In genomic region chr11:60176182-60176974, GRCm38 (mm10) we compare ENCODE assay signal across 1 mouse cellular context.
A peak's percentile ranks its signal among the peaks of the same experiment; 100 is the strongest.
TF ChIP-seq lines count a peak whose summit lies in the region.

No protein-coding gene starts in this region.

TF ChIP-seq in CH12.LX, 34 proteins besides CTCF, POLR2A, EP300 and RAD21 (continued from another document):
- 0 out of 2 replicates have a peak, but pooled peaks have one; percentile 44 for TF ChIP-seq ELF1 (IDR thresholded peaks at IDR 0.05; ENCODE audit: low read depth, low read length)
- TF ChIP-seq GABPA (IDR thresholded peaks at IDR 0.05; ENCODE audit: insufficient replicate concordance, low read depth, low read length): no peak
- TF ChIP-seq IRF4 (IDR thresholded peaks at IDR 0.05; ENCODE audit: low read depth, low read length): no peak
- no peak for TF ChIP-seq NRF1 (IDR thresholded peaks at IDR 0.05; ENCODE audit: low read depth, low read length)
- no peak for TF ChIP-seq HCFC1 (IDR thresholded peaks at IDR 0.05; ENCODE audit: low read depth, low read length)
- no peak for TF ChIP-seq MAX (IDR thresholded peaks at IDR 0.05; ENCODE audit: low read length)
